Mouse (Mus musculus) neural tube, embryonic 10.5 days (tissue): ENCODE measurements around the gene Man1c1.

Experiments used
- DNase-seq: peaks from one replicate; pipeline ENCODE4 v3.0.0-alpha.2; 2017; ENCODE audit warnings: low spot score; ENCODE audit errors: extremely low spot score

Man1c1 gene

GRCm38 (mm10) chr4:134517719-134518118 lies 186.4 kb downstream of the Man1c1 start:
- no peak for DNase-seq

GRCm38 (mm10) chr4:134516981-134517380 lies 187.1 kb downstream of the Man1c1 start:
- no peak for DNase-seq

- DNase-seq = no peak
These were observed 188.5 kb downstream of the Man1c1 start for GRCm38 (mm10) chr4:134515614-134516013.

GRCm38 (mm10) chr4:134514309-134514930 lies 189.7 kb downstream of the Man1c1 start:
- no peak for DNase-seq

- DNase-seq = peak; percentile 47
These were observed 191.3 kb downstream of the Man1c1 start for GRCm38 (mm10) chr4:134512798-134513197.

GRCm38 (mm10) chr4:134511730-134512129 lies 192.4 kb downstream of the Man1c1 start:
- no peak for DNase-seq
